Mouse (Mus musculus) embryonic facial prominence, embryonic 15.5 days (tissue): ENCODE measurements around the gene Mrpl12. TPM values are rescaled to one million over a fixed set of nuclear protein-coding genes. Genes with fewer than 3 reads are reported as not detected.

Experiments
- ATAC-seq: fragments of 200-750 bp; cut with Nextera tagmentation; 2 replicates; pipeline ENCODE4 v1.8.0; 2017; ENCODE audit warnings: low read depth, moderate TSS enrichment; ENCODE audit not compliant: insufficient number of reproducible peaks, low FRiP score, low TSS enrichment
- H3K27ac ChIP-seq: fragments of 300-500 bp; sonication (generic); replicated peaks from 2 replicates; pipeline ENCODE4 v1.5.1; 2015; ENCODE audit warnings: mild to moderate bottlenecking, inconsistent platforms
- H3K27me3 ChIP-seq: fragments of 300-500 bp; sonication (generic); 2 replicates; pipeline ENCODE4 v1.6.1; 2015; ENCODE audit warnings: inconsistent platforms
- H3K36me3 ChIP-seq: fragments of 300-500 bp; sonication (generic); 2 replicates; pipeline ENCODE4 v1.6.1; 2015; ENCODE audit warnings: mild to moderate bottlenecking, inconsistent platforms
- H3K4me1 ChIP-seq: fragments of 300-500 bp; sonication (generic); 2 replicates; pipeline ENCODE4 v1.6.1; 2015; ENCODE audit warnings: inconsistent platforms
- H3K4me2 ChIP-seq: fragments of 300-500 bp; sonication (generic); replicated peaks from 2 replicates; pipeline ENCODE4 v1.6.1; 2015; ENCODE audit warnings: mild to moderate bottlenecking, inconsistent platforms
- H3K4me3 ChIP-seq: fragments of 300-500 bp; sonication (generic); replicated peaks from 2 replicates; pipeline ENCODE4 v1.5.1; 2015; ENCODE audit warnings: mild to moderate bottlenecking, inconsistent platforms
- H3K9ac ChIP-seq: fragments of 300-500 bp; sonication (generic); 2 replicates; pipeline ENCODE4 v1.6.1; 2015; ENCODE audit warnings: inconsistent platforms
- H3K9me3 ChIP-seq: fragments of 300-500 bp; sonication (generic); replicated peaks from 2 replicates; pipeline ENCODE4 v1.6.1; 2016; ENCODE audit warnings: inconsistent platforms
- WGBS: fragments of 180-500 bp; shearing (Covaris S2); methylation state at CpG from one replicate; pipeline ENCODE4 v1.1.7; 2015; 5-methylcytosine and 5-hydroxymethylcytosine counted together
- polyA plus RNA-seq: library from polyadenylated mRNA; unstranded; fragments of >200 nt; fragmentation: Nextera tagmentation; extraction: Ambion mirVana; gene quantifications from 2 replicates; pipeline ENCODE4 v1.2.1, GENCODE M21; 2015

Gene Mrpl12
- polyA plus RNA-seq, 1 experiment from 2014 or later, result 118 TPM

DNA sequence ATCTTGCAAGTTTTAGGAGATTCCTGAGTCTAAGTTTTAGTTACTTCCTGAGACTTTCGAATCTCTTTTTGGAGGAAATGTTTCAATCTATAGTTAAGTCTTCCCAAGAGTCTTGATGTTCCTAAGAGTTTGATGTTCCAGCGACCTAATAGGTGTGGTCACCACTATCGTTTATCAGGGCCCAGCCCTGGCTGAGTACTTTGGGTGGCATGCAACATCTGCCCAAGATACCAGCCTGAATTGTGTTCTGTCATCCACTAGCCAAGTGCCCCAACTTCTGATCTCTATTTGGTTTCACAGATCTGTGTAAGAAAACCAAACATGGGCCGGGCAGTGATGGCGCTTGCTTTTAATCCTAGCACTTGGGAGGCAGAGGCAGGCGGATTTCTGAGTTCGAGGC is 29.0 kb upstream of the Mrpl12 start:
- WGBS, result 93% methylated on average over 7 of the region's 7 CpGs
- Histone ChIP-seq H3K4me3 (no peak overlapping the region), H3K9me3 (no peaks in the 10 kb centered on the region), H3K36me3 (peaks cover 13% of the 10 kb centered on the region), H3K4me1 (peaks cover 24% of the 10 kb centered on the region), H3K9ac (no peak overlapping the region), H3K27me3 (no peaks in the 10 kb centered on the region), H3K27ac (no peak overlapping the region), H3K4me2 (no peak overlapping the region)
- ATAC-seq, result no peak

DNA sequence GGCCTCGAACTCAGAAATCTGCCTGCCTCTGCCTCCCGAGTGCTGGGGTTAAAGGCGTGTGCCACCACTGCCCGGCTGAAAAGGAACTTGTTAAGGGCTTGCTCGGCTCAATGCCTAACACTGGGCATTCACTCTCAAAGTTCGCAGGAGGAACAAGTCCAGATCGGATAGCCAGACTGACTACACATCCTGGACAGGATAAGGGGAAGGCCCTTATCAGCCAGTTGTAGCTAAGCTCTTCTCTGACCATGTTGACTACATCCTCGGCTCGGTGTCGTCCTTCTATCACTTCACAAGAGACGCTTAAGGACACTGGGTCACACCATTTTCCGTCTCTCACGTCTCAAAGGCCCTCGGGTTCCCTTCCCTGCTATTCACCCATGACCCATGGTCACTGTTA is 27.0 kb upstream of the Mrpl12 start:
- no peaks in the 10 kb centered on the region for H3K27me3 ChIP-seq
- WGBS, result 29% methylated on average over 14 of the region's 14 CpGs
- H3K9ac ChIP-seq, result peak overlapping the region; percentile 96
- H3K27ac ChIP-seq, result peak overlapping the region; percentile 82
- peaks cover 31% of the 10 kb centered on the region for H3K36me3 ChIP-seq
- peaks cover 24% of the 10 kb centered on the region for H3K4me1 ChIP-seq
- ATAC-seq, result no peak
- peak overlapping the region; percentile 75 for H3K4me2 ChIP-seq
- peak overlapping the region; percentile 95 for H3K4me3 ChIP-seq
- H3K9me3 ChIP-seq, result no peaks in the 10 kb centered on the region

DNA sequence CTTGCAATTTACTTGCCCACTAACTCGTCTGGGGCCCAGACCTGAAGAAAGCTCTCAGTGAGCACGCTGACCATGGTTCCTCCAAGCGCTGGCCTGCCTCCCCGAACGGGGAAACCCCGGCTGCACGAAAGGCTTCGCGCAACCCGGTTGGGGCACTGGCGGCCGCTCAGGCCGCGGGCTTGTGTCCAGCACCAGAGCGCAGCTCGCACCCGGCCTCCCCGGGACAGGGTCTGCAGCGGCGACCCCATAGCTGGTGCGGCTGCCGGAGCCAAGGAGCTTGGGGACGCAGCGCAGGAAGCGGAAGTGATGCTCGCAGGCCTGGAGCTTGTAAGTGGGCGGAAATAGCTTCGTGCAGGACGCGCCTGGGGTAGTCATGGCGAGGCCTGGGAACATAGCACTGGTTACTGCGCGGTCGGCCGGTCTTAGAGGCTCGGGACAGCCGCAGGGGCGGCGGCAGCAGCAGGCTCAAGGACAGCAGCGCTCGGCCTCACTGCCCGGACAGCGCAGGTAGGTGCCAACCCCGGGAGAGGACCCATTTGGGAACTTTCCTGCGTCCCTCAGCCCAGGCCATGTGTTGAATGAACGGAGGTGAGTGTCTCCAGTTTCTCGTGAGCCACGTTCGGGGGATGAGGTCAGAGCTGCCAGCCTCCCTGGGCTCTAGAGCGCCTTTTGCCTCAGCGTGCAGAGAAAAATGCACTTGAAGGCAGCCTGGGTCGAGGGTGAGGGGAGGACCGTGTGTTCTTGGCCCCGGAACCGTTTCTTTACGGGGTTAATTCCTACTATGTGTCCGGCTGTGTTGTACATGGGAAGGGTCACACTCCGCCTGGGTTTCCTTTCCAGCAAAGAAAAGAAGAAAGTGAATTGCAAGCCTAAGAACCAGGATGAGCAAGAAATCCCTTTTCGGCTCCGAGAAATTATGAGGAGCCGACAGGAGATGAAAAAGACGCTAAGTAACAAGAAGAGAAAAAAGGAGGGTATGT is 26.4 kb upstream of the Mrpl12 start, which contains the start of the genes Oxld1 and Ccdc137:
TSS of gene Oxld1 (minus strand) at position 297 of the 980 bp plus-strand sequence.
TSS of gene Ccdc137 (plus strand) at position 344 of the 980 bp plus-strand sequence.
- peaks cover 24% of the 10 kb centered on the region for H3K4me1 ChIP-seq
- H3K4me3 ChIP-seq, result peak within 1 kb of the TSS; percentile 95
- peak; percentile 88 for ATAC-seq
- no peaks in the 10 kb centered on the region for H3K9me3 ChIP-seq
- 3% methylated on average over 62 of the region's 62 CpGs for WGBS
- no peaks in the 10 kb centered on the region for H3K27me3 ChIP-seq
- H3K36me3 ChIP-seq, result peaks cover 38% of the 10 kb centered on the region
- H3K4me2 ChIP-seq, result peak within 1 kb of the TSS; percentile 75
- H3K27ac ChIP-seq, result peak within 1 kb of the TSS; percentile 82
- H3K9ac ChIP-seq, result peak within 1 kb of the TSS; percentile 96

DNA sequence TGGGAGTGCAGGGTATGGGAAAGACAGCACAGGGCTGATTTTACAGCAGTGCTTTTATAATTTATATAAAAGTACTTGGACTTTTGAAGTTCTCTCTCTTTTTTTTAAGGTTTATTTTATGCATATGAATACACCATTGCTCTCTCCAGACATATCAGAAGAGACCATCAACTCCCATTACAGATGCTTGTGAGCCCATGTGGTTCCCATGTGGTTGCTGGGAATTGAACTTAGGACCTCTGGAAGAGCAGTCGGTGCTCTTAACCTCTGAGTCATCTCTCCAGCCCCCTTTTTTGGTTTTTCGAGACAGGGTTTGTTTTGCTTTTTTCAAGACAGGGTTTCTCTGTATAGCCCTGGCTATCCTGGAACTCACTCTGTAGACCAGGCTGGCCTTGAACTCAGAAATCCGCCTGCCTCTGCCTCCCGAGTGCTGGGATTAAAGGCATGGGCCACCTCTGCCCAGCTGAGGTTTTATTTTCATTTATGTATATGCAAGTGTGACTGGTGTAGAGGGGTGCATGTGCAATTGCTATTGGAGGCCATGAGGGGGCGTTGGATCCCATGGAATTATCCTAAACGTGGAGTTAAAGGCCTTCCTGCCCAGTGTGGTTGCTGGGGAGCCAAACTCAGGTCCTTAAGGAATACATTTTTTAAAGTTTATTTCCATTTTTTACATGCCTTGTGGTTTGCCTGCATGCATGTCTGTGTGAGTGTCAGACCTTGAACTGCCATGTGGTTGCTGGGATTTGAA is 25.4 kb upstream of the Mrpl12 start:
- H3K27me3 ChIP-seq, result no peaks in the 10 kb centered on the region
- H3K9ac ChIP-seq, result peak overlapping the region; percentile 96
- no peak overlapping the region for H3K27ac ChIP-seq
- no peaks in the 10 kb centered on the region for H3K9me3 ChIP-seq
- 64% methylated on average over 6 of the region's 6 CpGs for WGBS
- H3K4me2 ChIP-seq, result peak overlapping the region; percentile 75
- peaks cover 24% of the 10 kb centered on the region for H3K4me1 ChIP-seq
- peaks cover 47% of the 10 kb centered on the region for H3K36me3 ChIP-seq
- H3K4me3 ChIP-seq, result peak overlapping the region; percentile 95
- ATAC-seq, result no peak

DNA sequence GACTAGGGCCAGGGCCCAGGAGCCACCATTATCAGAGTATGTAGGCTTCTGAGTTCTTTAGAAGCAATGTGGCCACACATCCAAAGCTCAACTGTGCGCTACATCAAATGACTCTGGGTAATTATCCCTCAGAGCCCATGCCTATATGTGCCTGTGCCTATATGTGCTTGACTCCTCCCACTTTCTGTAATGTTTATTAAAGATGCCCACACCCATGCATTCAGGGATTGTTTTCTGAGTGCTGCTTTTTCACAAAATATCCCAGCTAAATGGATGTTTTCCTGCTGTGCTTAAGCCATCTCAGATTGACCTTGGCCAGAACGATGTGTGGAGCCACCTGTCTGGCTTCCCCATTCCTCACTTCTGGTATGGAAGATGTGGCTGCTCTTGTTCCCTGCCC is 20.9 kb upstream of the Mrpl12 start:
- peaks cover 31% of the 10 kb centered on the region for H3K4me1 ChIP-seq
- H3K9ac ChIP-seq, result no peak overlapping the region
- peaks cover 54% of the 10 kb centered on the region for H3K36me3 ChIP-seq
- H3K4me3 ChIP-seq, result no peak overlapping the region
- no peaks in the 10 kb centered on the region for H3K9me3 ChIP-seq
- no peaks in the 10 kb centered on the region for H3K27me3 ChIP-seq
- 87% methylated on average over 2 of the region's 2 CpGs for WGBS
- ATAC-seq, result no peak
- no peak overlapping the region for H3K27ac ChIP-seq
- H3K4me2 ChIP-seq, result no peak overlapping the region

DNA sequence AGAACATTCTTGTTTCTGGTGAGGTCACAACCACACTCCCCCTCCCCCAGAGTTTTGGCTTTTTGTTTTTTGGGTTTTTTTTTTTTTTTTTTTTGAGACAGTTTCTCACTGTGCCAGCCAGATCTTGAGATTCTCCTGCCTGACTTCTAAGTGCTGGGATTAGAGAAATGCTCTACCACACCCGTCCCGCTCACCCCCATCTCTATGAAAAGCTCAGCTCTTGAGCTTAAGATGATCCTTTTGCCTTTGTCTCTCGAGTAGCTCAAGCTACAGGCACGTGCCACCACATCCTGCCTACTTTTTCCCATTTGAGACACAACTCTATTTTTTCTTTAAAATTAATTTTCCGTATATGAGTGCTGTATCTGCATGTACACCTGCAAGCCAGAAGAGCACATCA is 20.0 kb upstream of the Mrpl12 start:
- peaks cover 55% of the 10 kb centered on the region for H3K36me3 ChIP-seq

DNA sequence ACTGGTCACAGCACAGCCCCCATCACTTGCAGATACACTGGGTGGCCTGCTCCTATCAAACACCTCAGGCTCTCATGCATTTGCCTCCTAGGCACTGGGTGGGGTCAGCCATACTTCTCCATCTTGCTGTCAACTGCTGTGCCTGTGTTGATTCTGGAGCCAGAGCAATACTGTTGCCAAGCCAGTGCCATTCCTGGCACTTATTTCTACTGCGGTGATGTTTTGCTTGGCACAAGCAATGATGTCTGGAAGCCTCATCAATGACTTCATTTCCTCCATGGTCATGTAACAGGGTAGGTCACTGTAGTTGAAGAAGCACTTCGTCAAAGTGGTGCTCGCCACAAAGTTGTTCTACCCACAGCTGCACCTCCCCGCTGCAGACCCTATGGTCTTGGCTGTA is 18.9 kb upstream of the Mrpl12 start:
- H3K4me2 ChIP-seq, result no peak overlapping the region
- peaks cover 24% of the 10 kb centered on the region for H3K4me1 ChIP-seq
- 0 out of 2 replicates have a peak overlapping the region, but pooled peaks have one; percentile 100 for H3K4me3 ChIP-seq
- H3K27me3 ChIP-seq, result no peaks in the 10 kb centered on the region
- 0 out of 2 replicates have a peak overlapping the region, but pooled peaks have one; percentile 6 for H3K9ac ChIP-seq
- H3K27ac ChIP-seq, result no peak overlapping the region
- H3K36me3 ChIP-seq, result peaks cover 57% of the 10 kb centered on the region
- no peak for ATAC-seq
- no peaks in the 10 kb centered on the region for H3K9me3 ChIP-seq
- WGBS, result 89% methylated on average over 4 of the region's 4 CpGs

More for the DNA sequence above, 20.0 kb upstream of the Mrpl12 start:
- Histone ChIP-seq H3K4me3 (no peak overlapping the region), H3K9me3 (no peaks in the 10 kb centered on the region), H3K4me2 (no peak overlapping the region), H3K4me1 (peaks cover 27% of the 10 kb centered on the region), H3K9ac (no peak overlapping the region), H3K27me3 (no peaks in the 10 kb centered on the region), H3K27ac (no peak overlapping the region)
- WGBS, result 78% methylated on average over 5 of the region's 5 CpGs
- no peak for ATAC-seq

DNA sequence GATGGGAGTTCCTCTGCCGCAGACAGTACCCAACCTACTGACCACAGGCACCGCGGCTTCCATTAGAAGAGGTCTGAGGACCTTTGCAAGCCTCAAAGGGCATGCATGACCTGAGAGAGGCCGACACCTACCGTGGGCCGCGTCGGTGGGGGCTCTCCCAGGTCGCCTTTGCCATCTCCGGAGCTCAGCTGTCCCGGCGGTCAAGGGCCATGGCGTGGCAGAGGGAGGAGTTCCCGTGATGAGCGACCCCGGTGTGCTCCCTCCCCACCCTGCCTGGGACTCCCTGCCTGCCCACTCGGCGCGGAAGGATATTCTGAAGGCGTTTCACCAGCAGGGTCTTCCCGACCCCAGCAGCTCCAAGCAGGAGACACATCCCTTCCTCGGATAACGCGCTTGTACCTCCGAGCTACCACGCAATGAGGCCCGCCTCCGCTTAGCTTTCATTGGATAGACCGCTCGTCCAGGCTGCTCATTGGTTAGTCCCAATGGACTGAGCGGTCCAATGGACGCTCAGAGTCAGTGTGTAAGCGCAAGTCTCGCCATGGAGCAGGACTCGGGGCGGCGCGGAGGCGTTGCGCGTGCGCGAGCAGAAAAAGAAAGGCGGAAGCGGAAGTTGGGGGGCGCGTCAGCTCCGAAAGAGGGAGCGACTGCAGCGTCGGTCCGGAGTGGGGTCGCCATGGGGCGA is 17.2 kb upstream of the Mrpl12 start, which contains the start of gene Arl16:
TSS of gene Arl16 (minus strand) at position 557 of the 685 bp plus-strand sequence.
- H3K9ac ChIP-seq, result peak within 1 kb of the TSS; percentile 93

DNA sequence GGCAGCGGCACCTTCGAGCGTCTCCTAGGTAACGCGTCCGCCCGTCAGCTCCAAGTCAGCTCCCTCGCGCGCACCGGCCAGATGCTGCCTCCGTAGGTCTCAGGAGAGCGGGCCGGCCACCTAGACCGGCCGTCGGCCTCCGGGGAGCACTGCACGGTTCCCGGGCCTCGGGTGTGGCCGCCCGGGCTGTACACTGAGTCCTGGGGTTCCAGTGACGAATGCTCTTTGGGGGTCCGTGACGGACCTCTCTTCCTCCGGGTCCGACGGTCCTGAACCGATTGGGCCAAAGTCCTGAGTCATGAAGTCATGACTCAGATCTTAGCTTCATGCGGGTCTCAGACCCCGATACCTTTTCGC is 16.7 kb upstream of the Mrpl12 start:
- peaks cover 57% of the 10 kb centered on the region for H3K36me3 ChIP-seq
- peak overlapping the region; percentile 51; the same call in 1 of the 2 replicates for H3K27ac ChIP-seq

More for the DNA sequence above, 17.2 kb upstream of the Mrpl12 start, which contains the start of gene Arl16:
- peaks cover 24% of the 10 kb centered on the region for H3K4me1 ChIP-seq
- H3K9me3 ChIP-seq, result no peaks in the 10 kb centered on the region
- ATAC-seq, result peak; percentile 100
- H3K36me3 ChIP-seq, result peaks cover 57% of the 10 kb centered on the region
- peak within 1 kb of the TSS; percentile 83 for H3K4me2 ChIP-seq
- peak within 1 kb of the TSS; percentile 84 for H3K27ac ChIP-seq
- under 1% methylated on average over 54 of the region's 54 CpGs for WGBS
- peak within 1 kb of the TSS; percentile 100 for H3K4me3 ChIP-seq
- no peaks in the 10 kb centered on the region for H3K27me3 ChIP-seq

DNA sequence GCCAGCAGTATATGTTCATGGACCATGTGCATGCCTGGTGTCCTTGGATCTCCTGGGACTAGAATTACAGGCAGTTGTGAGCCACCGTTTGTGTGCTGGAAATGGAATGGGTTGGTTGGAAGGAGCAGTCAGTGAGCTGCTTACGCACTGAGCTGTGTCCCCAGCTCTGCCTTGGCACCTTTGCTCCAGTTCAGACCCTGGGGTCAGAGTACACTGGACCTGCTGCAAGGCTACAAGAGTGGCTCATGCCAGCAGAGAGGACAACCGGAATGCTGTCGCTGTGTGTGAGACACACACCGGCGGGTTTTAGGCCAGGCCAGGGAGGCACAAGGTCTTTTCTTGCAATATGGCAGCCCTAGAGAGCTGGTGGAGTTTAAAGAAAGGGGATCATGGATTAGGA is 12.4 kb upstream of the Mrpl12 start:
- Histone ChIP-seq H3K9ac (no peak overlapping the region), H3K27me3 (no peaks in the 10 kb centered on the region), H3K4me2 (no peak overlapping the region), H3K9me3 (no peaks in the 10 kb centered on the region), H3K4me3 (no peak overlapping the region), H3K27ac (no peak overlapping the region), H3K36me3 (peaks cover 73% of the 10 kb centered on the region), H3K4me1 (peaks cover 11% of the 10 kb centered on the region)
- no peak for ATAC-seq
- WGBS, result 94% methylated on average over 6 of the region's 6 CpGs

More for the DNA sequence above, 16.7 kb upstream of the Mrpl12 start:
- no peak for ATAC-seq
- Histone ChIP-seq H3K4me2 (peak overlapping the region; percentile 83), H3K4me3 (peak overlapping the region; percentile 100), H3K27me3 (no peaks in the 10 kb centered on the region), H3K9ac (peak overlapping the region; percentile 93), H3K4me1 (peaks cover 24% of the 10 kb centered on the region), H3K9me3 (no peaks in the 10 kb centered on the region)
- under 1% methylated on average over 33 of the region's 33 CpGs for WGBS
